Mouse (Mus musculus) cerebellum, adult 2 months (tissue): ENCODE results near the gene Hsd11b1.

ENCODE experiments used
- CTCF ChIP-seq: fragments of 200-500 bp; IDR thresholded peaks from 2 replicates; pipeline ENCODE4 v1.5.1; 2011; ENCODE audit warnings: low read depth, mild to moderate bottlenecking, control low read depth, low read length, moderate library complexity, borderline replicate concordance; ENCODE audit not compliant: insufficient read depth
- POLR2A ChIP-seq: fragments of 200-500 bp; IDR thresholded peaks from 2 replicates; pipeline ENCODE4 v1.6.1; 2011; ENCODE audit warnings: low read length, control low read depth, borderline replicate concordance; ENCODE audit not compliant: insufficient read depth

GRCm38 (mm10) chr1:193243571-193244193 is 20.2 kb downstream of the Hsd11b1 start:
- no peak for TF ChIP-seq POLR2A
- TF ChIP-seq CTCF, result no peak
